Mouse (Mus musculus) intestine, postnatal 0 days (tissue): ENCODE data around the gene Cfap61. TPM values are rescaled to one million over a fixed set of nuclear protein-coding genes. Genes with fewer than 3 reads are reported as not detected.

Experiments used
- ATAC-seq: fragments of 200-750 bp; cut with Nextera tagmentation; 2 replicates; pipeline ENCODE4 v1.8.0; 2017; ENCODE audit warnings: mild to moderate bottlenecking, moderate TSS enrichment, moderate library complexity
- H3K27ac ChIP-seq: fragments of 300-500 bp; sonication (generic); 2 replicates; pipeline ENCODE4 v1.5.1; 2014; ENCODE audit warnings: mild to moderate bottlenecking, low read depth, low read length, moderate library complexity
- H3K27me3 ChIP-seq: fragments of 300-500 bp; sonication (generic); replicated peaks from 2 replicates; pipeline ENCODE4 v1.6.1; 2014; ENCODE audit warnings: low read length, mixed read lengths; ENCODE audit not compliant: control insufficient read depth, insufficient read depth
- H3K36me3 ChIP-seq: fragments of 300-500 bp; sonication (generic); 2 replicates; pipeline ENCODE4 v1.6.1; 2014; ENCODE audit warnings: mild to moderate bottlenecking, moderate library complexity; ENCODE audit not compliant: control insufficient read depth, insufficient read depth
- H3K4me1 ChIP-seq: fragments of 300-500 bp; sonication (generic); replicated peaks from 2 replicates; pipeline ENCODE4 v1.6.1; 2014; ENCODE audit warnings: antibody characterized with exemption, low read length, mixed read lengths; ENCODE audit not compliant: control insufficient read depth, insufficient read depth
- H3K4me2 ChIP-seq: fragments of 300-500 bp; sonication (generic); replicated peaks from 2 replicates; pipeline ENCODE4 v1.6.1; 2014; ENCODE audit warnings: low read depth, mild to moderate bottlenecking, moderate library complexity
- H3K4me3 ChIP-seq: fragments of 300-500 bp; sonication (generic); 2 replicates; pipeline ENCODE4 v1.5.1; 2014; ENCODE audit warnings: low read depth, low read length
- H3K9ac ChIP-seq: fragments of 300-500 bp; sonication (generic); 2 replicates; pipeline ENCODE4 v1.6.1; 2014; ENCODE audit warnings: mild to moderate bottlenecking, low read depth, low read length
- H3K9me3 ChIP-seq: fragments of 300-500 bp; sonication (generic); 2 replicates; pipeline ENCODE4 v1.6.1; 2016; ENCODE audit warnings: mixed run types; ENCODE audit not compliant: control insufficient read depth
- CTCF ChIP-seq: sonication (generic); IDR thresholded peaks from 2 replicates; pipeline ENCODE4 v1.5.1; 2016; ENCODE audit warnings: low read depth, mild to moderate bottlenecking, control low read depth, antibody characterized with exemption, moderate library complexity
- polyA plus RNA-seq: library from polyadenylated mRNA; unstranded; fragments of >200 nt; fragmentation: Nextera tagmentation; extraction: Ambion mirVana; gene quantifications from 2 replicates; pipeline ENCODE4 v1.2.1, GENCODE M21; 2015

The Cfap61 gene
- polyA plus RNA-seq, 1 experiment from 2014 or later, result 0.08 TPM

GRCm38 (mm10) chr2:146262966-146263365, 328.4 kb downstream of the Cfap61 start:
- H3K9ac ChIP-seq, result no peak overlapping the region
- H3K4me2 ChIP-seq, result no peak overlapping the region
- no peak for TF ChIP-seq CTCF
- H3K4me3 ChIP-seq, result no peak overlapping the region
- no peaks in the 10 kb centered on the region for H3K9me3 ChIP-seq
- no peak overlapping the region for H3K27ac ChIP-seq
- 0 out of 2 replicates have a peak, but pooled peaks cover under 1% of the 10 kb centered on the region for H3K36me3 ChIP-seq
- H3K27me3 ChIP-seq, result no peaks in the 10 kb centered on the region
- H3K4me1 ChIP-seq, result no peaks in the 10 kb centered on the region
- ATAC-seq, result no peak

Other genes starting within 250 kb of the Cfap61 start
- 100 and 106 TPM in 2 replicates for gene Naa20, start 32.7 kb upstream of the Cfap61 start, polyA plus RNA-seq
- 12.6 and 14.3 TPM in 2 replicates for gene Crnkl1, start 230 bp downstream of the Cfap61 start, polyA plus RNA-seq